Mouse (Mus musculus) bone marrow, adult 2 months (tissue): ENCODE results near the gene Ntn1. TPM values are rescaled to one million over a fixed set of nuclear protein-coding genes. Genes with fewer than 3 reads are reported as not detected.

ENCODE experiments used
- H3K27ac ChIP-seq: fragments of 200-500 bp; 2 replicates; pipeline ENCODE4 v1.5.1; 2012; ENCODE audit warnings: low read depth, mild to moderate bottlenecking, control low read depth, inconsistent platforms, low read length; ENCODE audit not compliant: control insufficient read depth, poor library complexity, insufficient read depth
- H3K4me1 ChIP-seq: fragments of 200-500 bp; 2 replicates; pipeline ENCODE4 v1.6.1; 2011; ENCODE audit warnings: low read length; ENCODE audit not compliant: control insufficient read depth, insufficient read depth
- H3K4me3 ChIP-seq: fragments of 200-500 bp; replicated peaks from 2 replicates; pipeline ENCODE3; 2011; ENCODE audit warnings: mild to moderate bottlenecking, low read depth, low read length, control low read depth; ENCODE audit not compliant: control insufficient read depth
- CTCF ChIP-seq: fragments of 200-500 bp; IDR thresholded peaks from 2 replicates; pipeline ENCODE4 v1.5.1; 2011; ENCODE audit warnings: low read length, control low read depth; ENCODE audit not compliant: control insufficient read depth, insufficient read depth
- POLR2A ChIP-seq: fragments of 200-500 bp; IDR thresholded peaks from 2 replicates; pipeline ENCODE4 v1.6.1; 2011; ENCODE audit warnings: low read depth, mild to moderate bottlenecking, control low read depth, low read length, borderline replicate concordance; ENCODE audit not compliant: control insufficient read depth
- WGBS: fragments of 180-500 bp; shearing (Covaris S2); methylation state at CpG from one replicate; pipeline ENCODE4 v1.1.7; 2018; 5-methylcytosine and 5-hydroxymethylcytosine counted together
- polyA plus RNA-seq: library from polyadenylated mRNA; stranded (reverse); fragments of >200 nt; gene quantifications from 2 replicates; pipeline ENCODE4 v1.2.4, GENCODE M21; 2011; ENCODE audit warnings: low replicate concordance; ENCODE audit not compliant: missing spikeins, insufficient read depth, insufficient read length

The Ntn1 gene
- polyA plus RNA-seq, 1 experiment: 0.72 TPM

DNA sequence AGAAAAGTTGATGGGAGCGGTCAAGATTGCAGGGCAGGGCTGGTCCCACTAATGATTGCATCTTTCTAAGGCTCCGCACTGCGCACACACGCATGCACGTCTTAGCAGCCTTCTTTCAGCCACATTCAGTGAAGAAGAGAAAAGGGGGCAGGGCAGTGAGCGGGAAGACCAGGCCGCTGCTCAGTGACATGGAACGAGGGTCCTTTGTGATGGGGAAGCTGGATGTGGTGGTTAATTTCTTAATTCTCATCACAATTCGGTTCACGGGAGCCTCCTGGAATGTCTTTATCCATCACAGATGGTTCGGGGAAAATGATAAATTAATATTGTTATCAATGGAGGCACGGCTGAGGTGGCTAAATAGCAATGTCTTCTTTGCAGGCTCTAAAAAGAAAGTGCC, 126.8 kb downstream of the Ntn1 start:
- Histone ChIP-seq H3K4me3 (no peak overlapping the region), H3K4me1 (no peaks in the 10 kb centered on the region; the same call in 1 of the 2 replicates), H3K27ac (no peak overlapping the region)
- WGBS: 85% methylated on average over 12 of the region's 12 CpGs
- TF ChIP-seq POLR2A: no peak
- TF ChIP-seq CTCF: no peak

- Histone ChIP-seq H3K4me1 (no peaks in the 10 kb centered on the region), H3K27ac (no peak overlapping the region), H3K4me3 (no peak overlapping the region)
- TF ChIP-seq CTCF: no peak
- TF ChIP-seq POLR2A: no peak
- 45% methylated on average over 19 of the region's 19 CpGs for WGBS
These were observed 129.7 kb downstream of the Ntn1 start for GRCm38 (mm10) chr11:68270730-68271467.

DNA sequence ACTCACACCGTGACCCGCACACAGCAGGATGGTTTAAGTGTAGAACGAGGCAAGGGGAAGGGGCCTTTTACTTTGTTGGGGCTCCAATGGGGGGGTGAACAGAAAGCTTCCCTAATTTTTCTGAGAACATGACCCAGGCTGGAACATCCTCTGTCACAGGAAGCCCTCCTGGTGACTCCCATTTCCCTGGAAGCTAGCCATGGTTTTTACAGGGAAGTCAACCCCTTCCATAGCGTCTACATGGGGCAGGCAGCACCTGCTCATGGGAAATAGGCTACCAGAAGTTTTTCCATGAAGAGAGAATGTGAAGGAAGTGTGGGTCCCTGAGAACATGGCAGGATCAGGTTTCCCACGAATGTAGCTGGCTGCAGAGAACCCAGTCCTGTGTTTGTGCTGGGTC, 136.3 kb downstream of the Ntn1 start:
- 83% methylated on average over 5 of the region's 5 CpGs for WGBS
- TF ChIP-seq POLR2A (no peak), CTCF (no peak)
- Histone ChIP-seq H3K4me3 (no peak overlapping the region), H3K27ac (no peak overlapping the region), H3K4me1 (no peaks in the 10 kb centered on the region)

GRCm38 (mm10) chr11:68263100-68263499, 137.5 kb downstream of the Ntn1 start:
- TF ChIP-seq POLR2A (no peak), CTCF (no peak)
- no peak overlapping the region for H3K4me3 ChIP-seq
- 83% methylated on average over 5 of the region's 5 CpGs for WGBS
- H3K27ac ChIP-seq: no peak overlapping the region
- no peaks in the 10 kb centered on the region for H3K4me1 ChIP-seq

GRCm38 (mm10) chr11:68261162-68261892, 139.3 kb downstream of the Ntn1 start:
- 53% methylated on average over 10 of the region's 10 CpGs for WGBS
- Histone ChIP-seq H3K4me3 (no peak overlapping the region), H3K4me1 (no peaks in the 10 kb centered on the region), H3K27ac (no peak overlapping the region)
- no peak for TF ChIP-seq POLR2A
- TF ChIP-seq CTCF: no peak

DNA sequence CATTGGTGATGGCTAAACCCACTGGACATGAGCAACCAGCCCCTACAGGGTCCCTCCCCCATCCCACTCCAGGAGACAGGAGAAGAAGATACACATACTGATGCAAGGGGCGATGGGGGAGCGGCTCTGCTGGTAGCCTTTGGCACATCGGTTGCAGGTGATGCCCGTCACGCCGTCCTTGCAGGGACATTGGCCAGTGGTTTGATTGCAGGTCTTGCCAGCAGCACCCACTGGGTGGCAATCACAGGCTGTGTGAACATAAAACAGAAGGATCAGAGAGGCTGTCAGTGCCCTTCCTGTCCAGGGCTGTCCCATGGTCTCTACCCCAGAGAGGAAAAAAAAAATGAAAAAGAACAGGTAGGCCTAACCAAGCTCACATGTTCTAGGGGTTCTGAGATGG, 140.2 kb downstream of the Ntn1 start:
- Histone ChIP-seq H3K27ac (no peak overlapping the region; the same call in 1 of the 2 replicates), H3K4me1 (no peaks in the 10 kb centered on the region), H3K4me3 (no peak overlapping the region)
- no peak for TF ChIP-seq CTCF
- no peak for TF ChIP-seq POLR2A
- WGBS: 92% methylated on average over 6 of the region's 6 CpGs

- Histone ChIP-seq H3K27ac (no peak overlapping the region), H3K4me3 (no peak overlapping the region), H3K4me1 (no peaks in the 10 kb centered on the region)
- no peak for TF ChIP-seq POLR2A
- no peak for TF ChIP-seq CTCF
- WGBS: 74% methylated on average over 4 of the region's 4 CpGs
These were observed 142.1 kb downstream of the Ntn1 start for GRCm38 (mm10) chr11:68258498-68258897.

DNA sequence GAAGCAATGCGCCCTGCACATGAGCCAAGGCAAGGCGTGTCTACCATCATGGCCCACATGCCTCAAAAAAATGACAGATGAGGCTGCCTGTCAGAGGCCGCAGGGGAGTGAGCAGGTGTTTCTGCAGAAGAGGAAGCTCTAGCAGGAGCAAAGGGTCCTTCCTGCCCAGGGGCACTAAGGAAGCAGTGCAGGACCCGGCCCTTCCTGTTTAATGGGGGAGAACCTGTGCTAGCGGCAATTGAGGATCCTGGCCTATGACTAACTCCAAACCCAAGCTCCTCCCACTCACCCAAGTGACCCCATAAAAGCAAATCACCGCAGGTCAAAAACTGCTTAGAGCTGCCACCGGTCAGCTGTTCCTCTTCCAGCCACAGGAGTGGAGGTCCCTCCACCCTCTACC, 147.1 kb downstream of the Ntn1 start:
- Histone ChIP-seq H3K4me1 (no peaks in the 10 kb centered on the region), H3K4me3 (no peak overlapping the region), H3K27ac (no peak overlapping the region)
- WGBS: 24% methylated on average over 7 of the region's 7 CpGs
- TF ChIP-seq POLR2A (no peak), CTCF (no peak)
